21 mouse cellular contexts compared by ENCODE assay signal in the genomic region with DNA sequence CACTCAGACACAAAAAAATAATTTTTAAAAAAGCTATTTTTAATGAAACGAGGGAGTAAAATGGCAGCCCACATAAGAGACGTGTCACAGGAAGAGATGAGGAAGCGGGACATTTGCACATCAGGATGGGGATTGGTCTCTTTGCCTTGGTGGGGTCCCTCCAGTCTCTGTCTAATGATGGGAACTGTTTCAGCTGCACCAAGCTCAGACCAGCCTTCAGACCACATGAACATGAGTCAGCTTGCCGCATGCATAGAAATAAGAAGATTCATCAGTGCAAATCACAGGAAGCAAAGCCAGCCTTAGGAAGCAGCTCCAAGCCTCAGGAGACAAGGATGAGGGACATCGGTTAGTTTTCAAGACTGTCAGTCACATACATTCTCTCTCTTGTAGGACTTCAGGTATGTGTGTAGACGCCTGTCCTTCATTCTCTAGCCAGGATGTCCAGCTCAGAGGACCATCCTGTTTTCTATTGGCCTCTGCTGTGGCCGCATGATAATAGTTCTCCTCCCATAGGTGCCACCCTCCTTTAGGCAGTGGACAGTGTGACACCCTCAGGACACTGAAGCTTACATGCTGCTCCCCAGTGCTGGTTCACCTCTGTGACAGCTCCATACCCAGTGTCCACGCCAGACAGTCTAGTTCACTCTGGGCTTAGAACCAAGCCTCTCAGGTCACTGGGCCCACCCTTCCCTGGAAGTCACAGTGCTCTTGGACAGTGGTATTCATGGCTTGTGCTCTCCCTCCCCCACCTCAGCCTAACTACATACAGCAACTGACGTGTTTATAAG.
DNase-seq lines count a peak whose midpoint lies in the region; ATAC-seq and TF ChIP-seq lines count a peak whose summit lies in the region.
"Had no signal": no experiment of that assay in that cellular context is flagged by ENCODE, and none has a peak within 500 bp of the region (broad histone marks: within the 10 kb centered on the region; RNA-seq: fewer than 3 reads in every experiment).

No protein-coding gene starts in this region.

- ATAC-seq in forebrain, embryonic 11.5 days (replicated peaks; ENCODE audit: low FRiP score), result no peak
- no peak for ATAC-seq in forebrain, embryonic 13.5 days
- ATAC-seq in liver, embryonic 13.5 days (ENCODE audit: low read depth), result peak; percentile 26; the same call in 1 of the 2 replicates
- no peak for ATAC-seq in liver, postnatal 0 days
- ATAC-seq in common myeloid progenitor, adult 5-6 weeks (replicated peaks; ENCODE audit: low read depth, poor library complexity, severe bottlenecking), result peak; percentile 25; the same call in 1 of the 2 replicates
- ATAC-seq: CD4-positive, CD25-positive, alpha-beta regulatory T cell, adult 4 months; forebrain, embryonic 15.5 days; intestine, embryonic 16.5 days; Patski had no signal

- TF ChIP-seq POLR2A in myocyte (IDR thresholded peaks at IDR 0.05; ENCODE audit: insufficient read length, low read depth), result no peak

- DNase-seq in forebrain, embryonic 11.5 days (ENCODE audit: low spot score), result peak; percentile 4
- no peak for DNase-seq in liver, embryonic 13.5 days
- no peak for DNase-seq in liver, postnatal 0 days
- DNase-seq in right cerebral cortex, adult 18-20 months, result no peak
- no peak for DNase-seq in thymus, postnatal 4 days
- DNase-seq: adrenal gland, adult 8-10 months; adrenal gland, postnatal 36 days; cerebellum, adult 2 months; cerebellum, postnatal 25 days; heart, postnatal 10 days; kidney, adult 2 months had no signal

- H3K27me3 ChIP-seq in forebrain, embryonic 11.5 days (ENCODE audit: control insufficient read depth, insufficient read depth, low read length), result no peaks in the 10 kb centered on the region
- H3K27me3 ChIP-seq in forebrain, embryonic 13.5 days, result no peaks in the 10 kb centered on the region
- H3K27me3 ChIP-seq in liver, embryonic 13.5 days, result no peaks in the 10 kb centered on the region
- H3K27me3 ChIP-seq in liver, postnatal 0 days (ENCODE audit: insufficient read depth, low read length), result no peaks in the 10 kb centered on the region
- no peaks in the 10 kb centered on the region for H3K27me3 ChIP-seq in myocyte (ENCODE audit: control insufficient read depth, insufficient read depth, insufficient read length)
- H3K27me3 ChIP-seq: embryonic facial prominence, embryonic 13.5 days; forebrain, embryonic 15.5 days; hindbrain, embryonic 13.5 days; Patski had no signal

- no peak overlapping the region for H3ac ChIP-seq in myocyte (ENCODE audit: control insufficient read depth, insufficient read length)

- no peaks in the 10 kb centered on the region for H3K9me3 ChIP-seq in forebrain, embryonic 11.5 days (ENCODE audit: control insufficient read depth, low read length)
- no peaks in the 10 kb centered on the region for H3K9me3 ChIP-seq in forebrain, embryonic 13.5 days (replicated peaks)
- no peaks in the 10 kb centered on the region for H3K9me3 ChIP-seq in liver, embryonic 13.5 days (replicated peaks)
- no peaks in the 10 kb centered on the region for H3K9me3 ChIP-seq in liver, postnatal 0 days (ENCODE audit: low read length)
- H3K9me3 ChIP-seq: embryonic facial prominence, embryonic 13.5 days; forebrain, embryonic 15.5 days; G1E; hindbrain, embryonic 13.5 days had no signal

- no peak overlapping the region for H3K27ac ChIP-seq in forebrain, embryonic 11.5 days (ENCODE audit: low read depth, low read length)
- H3K27ac ChIP-seq in forebrain, embryonic 13.5 days, result no peak overlapping the region
- H3K27ac ChIP-seq in liver, embryonic 13.5 days, result no peak overlapping the region
- H3K27ac ChIP-seq in liver, postnatal 0 days (ENCODE audit: low read depth), result no peak overlapping the region
- H3K27ac ChIP-seq: embryonic facial prominence, embryonic 13.5 days; forebrain, embryonic 15.5 days; hindbrain, embryonic 13.5 days had no signal

- 92% methylated on average over 9 of the region's 9 CpGs for WGBS in forebrain, embryonic 11.5 days
- 90% methylated on average over 9 of the region's 9 CpGs for WGBS in forebrain, embryonic 13.5 days
- WGBS in liver, embryonic 13.5 days (ENCODE audit: insufficient replicate concordance), result 75% methylated on average over 9 of the region's 9 CpGs
- WGBS in liver, postnatal 0 days (ENCODE audit: insufficient replicate concordance), result 74% methylated on average over 9 of the region's 9 CpGs

- no peak overlapping the region for H3K9ac ChIP-seq in forebrain, embryonic 11.5 days (ENCODE audit: low read length)
- no peak overlapping the region for H3K9ac ChIP-seq in forebrain, embryonic 13.5 days
- H3K9ac ChIP-seq in liver, embryonic 13.5 days, result no peak overlapping the region
- no peak overlapping the region for H3K9ac ChIP-seq in liver, postnatal 0 days (replicated peaks)
- H3K9ac ChIP-seq: embryonic facial prominence, embryonic 13.5 days; forebrain, embryonic 15.5 days; hindbrain, embryonic 13.5 days had no signal

- no peaks in the 10 kb centered on the region for H3K79me2 ChIP-seq in myocyte (ENCODE audit: control insufficient read depth, insufficient read depth)

- H3K4me1 ChIP-seq in forebrain, embryonic 11.5 days (replicated peaks; ENCODE audit: control insufficient read depth, insufficient read depth, low read length), result no peaks in the 10 kb centered on the region
- no peaks in the 10 kb centered on the region for H3K4me1 ChIP-seq in forebrain, embryonic 13.5 days
- H3K4me1 ChIP-seq in liver, embryonic 13.5 days (replicated peaks), result no peaks in the 10 kb centered on the region
- H3K4me1 ChIP-seq in liver, postnatal 0 days (ENCODE audit: insufficient read depth), result peaks cover 4% of the 10 kb centered on the region; the same call in 1 of the 2 replicates
- H3K4me1 ChIP-seq: embryonic facial prominence, embryonic 13.5 days; forebrain, embryonic 15.5 days; hindbrain, embryonic 13.5 days had no signal

- no peak overlapping the region for H3K4me2 ChIP-seq in forebrain, embryonic 11.5 days (ENCODE audit: low read depth, low read length, severe bottlenecking)
- H3K4me2 ChIP-seq in forebrain, embryonic 13.5 days, result no peak overlapping the region
- no peak overlapping the region for H3K4me2 ChIP-seq in liver, embryonic 13.5 days
- no peak overlapping the region for H3K4me2 ChIP-seq in liver, postnatal 0 days (ENCODE audit: low read depth, low read length)
- H3K4me2 ChIP-seq in myocyte (ENCODE audit: low read depth), result peak overlapping the region; percentile 57
- H3K4me2 ChIP-seq: embryonic facial prominence, embryonic 13.5 days; forebrain, embryonic 15.5 days; hindbrain, embryonic 13.5 days had no signal

- H3K4me3 ChIP-seq in forebrain, embryonic 11.5 days (ENCODE audit: low read depth, low read length), result no peak overlapping the region
- no peak overlapping the region for H3K4me3 ChIP-seq in forebrain, embryonic 13.5 days
- no peak overlapping the region for H3K4me3 ChIP-seq in liver, embryonic 13.5 days (replicated peaks)
- H3K4me3 ChIP-seq in liver, postnatal 0 days (ENCODE audit: low read depth, low read length), result no peak overlapping the region
- no peak overlapping the region for H3K4me3 ChIP-seq in myocyte
- H3K4me3 ChIP-seq: embryonic facial prominence, embryonic 13.5 days; forebrain, embryonic 15.5 days; hindbrain, embryonic 13.5 days had no signal

- TF ChIP-seq EP300 in liver, postnatal 0 days (IDR thresholded peaks at IDR 0.05; ENCODE audit: low read depth), result no peak

- TF ChIP-seq CTCF in liver, postnatal 0 days (IDR thresholded peaks at IDR 0.05; ENCODE audit: low read depth), result no peak

- H3K36me3 ChIP-seq in forebrain, embryonic 11.5 days (ENCODE audit: control insufficient read depth, insufficient read depth, low read length), result no peaks in the 10 kb centered on the region
- H3K36me3 ChIP-seq in forebrain, embryonic 13.5 days (ENCODE audit: poor library complexity, severe bottlenecking), result no peaks in the 10 kb centered on the region
- H3K36me3 ChIP-seq in liver, embryonic 13.5 days, result no peaks in the 10 kb centered on the region
- H3K36me3 ChIP-seq in liver, postnatal 0 days (replicated peaks; ENCODE audit: insufficient read depth, low read length), result no peaks in the 10 kb centered on the region
- no peaks in the 10 kb centered on the region for H3K36me3 ChIP-seq in myocyte (ENCODE audit: control insufficient read depth, insufficient read depth)
- H3K36me3 ChIP-seq: embryonic facial prominence, embryonic 13.5 days; forebrain, embryonic 15.5 days; G1E; hindbrain, embryonic 13.5 days had no signal

TF ChIP-seq in myocyte, 11 proteins besides CTCF, POLR2A, EP300 and RAD21:
- TF ChIP-seq MYOG (IDR thresholded peaks at IDR 0.05; ENCODE audit: control insufficient read depth in 1 of 3, insufficient read depth in 1 of 3, insufficient read length in 2 of 3, low read depth in 2 of 3) (no peak), MYOD1 (IDR thresholded peaks at IDR 0.05; ENCODE audit: control insufficient read depth in 1 of 3, insufficient read length in 2 of 3, low read depth in 2 of 3) (no peak), MAX (IDR thresholded peaks at IDR 0.05; ENCODE audit: low read depth) (no peak), E2F4 (IDR thresholded peaks at IDR 0.05; ENCODE audit: insufficient read depth) (no peak), TCF3 (IDR thresholded peaks at IDR 0.05; ENCODE audit: insufficient read length, low read depth) (no peak), TCF12 (IDR thresholded peaks at IDR 0.05; ENCODE audit: insufficient read depth, poor library complexity, severe bottlenecking) (no peak), USF1 (IDR thresholded peaks at IDR 0.05; ENCODE audit: low read depth) (no peak), CEBPB (IDR thresholded peaks at IDR 0.05; ENCODE audit: insufficient read depth, poor library complexity, severe bottlenecking) (no peak), POLR2AphosphoS2 (IDR thresholded peaks at IDR 0.05; ENCODE audit: insufficient read length, low read depth) (no peak), REST (IDR thresholded peaks at IDR 0.05; ENCODE audit: insufficient read depth, insufficient read length) (no peak), SRF (IDR thresholded peaks at IDR 0.05; ENCODE audit: control insufficient read depth, insufficient read length, low read depth) (no peak)

Comparison
In these comparisons a context has a peak if more than half of its experiments do, and no peak if none do; other contexts are left out.
1. ATAC-seq: peak in liver, embryonic 13.5 days (single experiment) and common myeloid progenitor, adult 5-6 weeks (single experiment); none in forebrain, embryonic 11.5 days (single experiment), forebrain, embryonic 13.5 days (single experiment) and liver, postnatal 0 days (single experiment).